Mouse (Mus musculus) midbrain, embryonic 12.5 days (tissue): ENCODE data around the gene Gm32742. TPM values are rescaled to one million over a fixed set of nuclear protein-coding genes. Genes with fewer than 3 reads are reported as not detected.

Source experiments
- ATAC-seq: fragments of 200-750 bp; cut with Nextera tagmentation; 2 replicates; pipeline ENCODE4 v1.8.0; 2017; ENCODE audit warnings: low read depth, moderate TSS enrichment, moderate library complexity; ENCODE audit not compliant: low FRiP score
- H3K27ac ChIP-seq: fragments of 300-500 bp; sonication (generic); replicated peaks from 2 replicates; pipeline ENCODE4 v1.5.1; 2016; ENCODE audit warnings: mild to moderate bottlenecking
- H3K27me3 ChIP-seq: fragments of 300-500 bp; sonication (generic); 2 replicates; pipeline ENCODE4 v1.6.1; 2016; ENCODE audit warnings: mild to moderate bottlenecking
- H3K36me3 ChIP-seq: fragments of 300-500 bp; sonication (generic); 2 replicates; pipeline ENCODE4 v1.6.1; 2016
- H3K4me1 ChIP-seq: fragments of 300-500 bp; sonication (generic); 2 replicates; pipeline ENCODE4 v1.6.1; 2016
- H3K4me2 ChIP-seq: fragments of 300-500 bp; sonication (generic); replicated peaks from 2 replicates; pipeline ENCODE4 v1.6.1; 2016; ENCODE audit warnings: mild to moderate bottlenecking, moderate library complexity
- H3K4me3 ChIP-seq: fragments of 300-500 bp; sonication (generic); 2 replicates; pipeline ENCODE4 v1.5.1; 2016; ENCODE audit warnings: mild to moderate bottlenecking
- H3K9ac ChIP-seq: fragments of 300-500 bp; sonication (generic); replicated peaks from 2 replicates; pipeline ENCODE4 v1.6.1; 2016; ENCODE audit warnings: mild to moderate bottlenecking, moderate library complexity
- H3K9me3 ChIP-seq: fragments of 300-500 bp; sonication (generic); 2 replicates; pipeline ENCODE4 v1.6.1; 2016; ENCODE audit warnings: mild to moderate bottlenecking
- WGBS: fragments of 180-500 bp; shearing (Covaris S2); methylation state at CpG from one replicate; pipeline ENCODE4 v1.1.7; 2016; 5-methylcytosine and 5-hydroxymethylcytosine counted together
- microRNA counts: library from miRNA; unstranded; fragments of <30 nt; microRNA quantifications from one replicate; lab custom pipeline; 2017
- microRNA-seq: library from miRNA; unstranded; fragments of <30 nt; microRNA quantifications from one replicate; pipeline ENCODE4, GENCODE M21; 2017
- polyA plus RNA-seq: library from polyadenylated mRNA; unstranded; fragments of >200 nt; fragmentation: Nextera tagmentation; extraction: Ambion mirVana; gene quantifications from 2 replicates; pipeline ENCODE4 v1.2.1, GENCODE M21; 2016

Gene Gm32742
- polyA plus RNA-seq, 1 experiment from 2014 or later: not detected

DNA sequence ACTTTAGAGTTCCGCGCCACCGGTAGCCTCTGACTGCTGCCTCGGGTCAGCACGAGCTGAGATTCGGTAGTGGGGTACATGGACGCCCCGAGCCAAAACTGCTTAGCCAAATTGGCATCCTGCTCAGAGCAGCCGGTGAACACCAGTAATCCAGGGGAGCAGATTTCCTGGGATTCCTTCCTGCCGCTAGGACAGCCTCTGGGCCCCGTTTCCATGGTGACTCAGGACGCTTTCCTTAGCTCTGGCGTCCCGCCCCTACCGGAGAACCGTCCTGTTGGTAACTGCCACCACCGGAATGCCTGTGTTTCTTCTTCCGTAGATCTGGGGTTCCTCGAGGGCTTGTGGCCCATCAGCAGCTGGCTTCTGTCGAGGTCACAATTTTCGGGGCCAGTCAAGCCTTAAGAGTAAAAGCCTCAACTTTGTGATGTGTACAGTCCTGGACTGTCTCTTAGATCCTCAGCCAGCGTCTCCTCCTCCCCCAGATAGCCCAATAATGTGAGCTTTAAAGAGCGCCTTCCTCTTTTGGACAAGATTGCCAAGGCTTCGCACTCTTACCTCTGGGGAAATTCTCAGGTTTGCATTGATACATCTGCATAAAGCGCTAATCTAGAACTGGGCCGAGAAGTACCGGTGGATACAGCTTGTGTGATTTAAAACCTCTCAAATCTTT lies 63.4 kb downstream of the Gm32742 start, which contains the start of gene 4833427G06Rik:
Gene 4833427G06Rik (minus strand): TSS at position 323 of the 670 bp plus-strand sequence.
- Histone ChIP-seq H3K27ac (no peak within 1 kb of the TSS), H3K36me3 (no peaks in the 10 kb centered on the region)
- 8% methylated on average over 27 of the region's 27 CpGs for WGBS

DNA sequence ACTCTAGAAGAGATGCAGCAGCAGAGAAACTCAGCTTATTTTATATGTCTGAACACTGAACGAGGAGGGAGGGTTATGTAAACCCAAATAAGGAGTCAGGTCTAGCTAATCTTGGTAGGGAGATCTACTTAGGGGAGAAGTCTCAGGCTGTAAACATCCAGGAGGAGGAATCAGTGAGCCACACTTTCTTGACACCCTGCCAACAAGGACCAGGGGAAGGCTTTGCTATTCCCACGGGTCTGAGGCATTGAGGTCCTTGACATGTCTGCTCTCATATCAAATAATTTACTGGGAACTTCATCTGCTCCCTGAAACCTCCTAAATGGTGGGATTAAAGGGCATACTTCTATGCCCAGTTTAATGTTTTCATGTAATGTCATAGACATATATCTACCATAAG lies 69.0 kb downstream of the Gm32742 start:
- no peaks in the 10 kb centered on the region for H3K9me3 ChIP-seq
- no peaks in the 10 kb centered on the region for H3K4me1 ChIP-seq
- H3K36me3 ChIP-seq: no peaks in the 10 kb centered on the region
- no peak overlapping the region for H3K4me2 ChIP-seq
- H3K9ac ChIP-seq: no peak overlapping the region
- H3K4me3 ChIP-seq: no peak overlapping the region
- H3K27me3 ChIP-seq: peaks cover 7% of the 10 kb centered on the region; the same call in 1 of the 2 replicates
- WGBS: 64% methylated on average over 2 of the region's 2 CpGs
- no peak for ATAC-seq
- H3K27ac ChIP-seq: no peak overlapping the region

More for the DNA sequence above, 63.4 kb downstream of the Gm32742 start, which contains the start of gene 4833427G06Rik:
- peaks cover 33% of the 10 kb centered on the region for H3K27me3 ChIP-seq
- H3K4me2 ChIP-seq: peak within 1 kb of the TSS; percentile 99
- peaks cover 14% of the 10 kb centered on the region for H3K4me1 ChIP-seq
- peak within 1 kb of the TSS; percentile 20; the same call in 1 of the 2 replicates for H3K9ac ChIP-seq
- peak; percentile 78 for ATAC-seq
- H3K9me3 ChIP-seq: no peaks in the 10 kb centered on the region
- peak within 1 kb of the TSS; percentile 57 for H3K4me3 ChIP-seq

DNA sequence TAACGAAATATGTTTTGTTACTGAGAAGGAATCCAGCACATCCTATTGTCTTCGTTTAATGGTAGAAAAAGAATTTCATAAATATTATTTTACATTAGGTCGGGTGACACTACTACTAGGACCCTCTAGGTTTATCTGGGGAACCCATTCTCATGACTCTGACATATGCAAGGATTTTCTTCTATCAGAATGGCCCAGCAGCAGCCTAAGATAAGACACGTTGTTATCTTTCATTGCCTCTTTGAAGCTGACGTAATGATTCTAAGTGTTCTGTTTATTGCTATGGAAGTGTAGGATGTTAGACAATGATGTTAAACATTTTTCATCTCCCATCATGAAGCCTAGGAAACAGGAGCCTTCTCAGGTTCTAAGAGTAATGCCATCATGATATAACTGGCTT lies 71.6 kb downstream of the Gm32742 start:
- no peaks in the 10 kb centered on the region for H3K27me3 ChIP-seq
- no peaks in the 10 kb centered on the region for H3K9me3 ChIP-seq
- no peak overlapping the region for H3K4me2 ChIP-seq
- no peak overlapping the region for H3K4me3 ChIP-seq
- H3K9ac ChIP-seq: no peak overlapping the region
- no peaks in the 10 kb centered on the region for H3K4me1 ChIP-seq
- WGBS: 80% methylated on average over 5 of the region's 5 CpGs
- no peak for ATAC-seq
- H3K27ac ChIP-seq: no peak overlapping the region
- H3K36me3 ChIP-seq: no peaks in the 10 kb centered on the region

DNA sequence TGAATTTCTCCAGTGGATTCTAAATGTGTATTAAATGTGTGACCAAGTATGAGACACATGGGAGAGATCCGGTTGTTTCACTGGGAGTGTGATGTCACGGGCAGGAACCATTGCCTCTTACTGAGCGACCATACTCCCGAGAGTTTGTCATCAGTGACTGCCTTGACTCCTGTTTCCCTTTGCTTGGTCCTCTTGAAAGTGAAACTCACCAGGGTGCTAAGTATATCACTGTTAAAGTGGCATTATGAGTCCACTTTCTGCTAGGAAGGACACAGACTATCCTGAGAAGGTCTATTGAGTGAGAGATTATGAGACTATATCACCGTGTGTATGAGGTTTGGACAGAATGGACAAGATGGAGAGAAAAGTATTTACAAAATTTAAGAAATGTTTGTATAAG lies 83.7 kb downstream of the Gm32742 start:
- Histone ChIP-seq H3K4me1 (peaks cover 7% of the 10 kb centered on the region), H3K9ac (no peak overlapping the region), H3K27ac (no peak overlapping the region), H3K36me3 (no peaks in the 10 kb centered on the region), H3K9me3 (no peaks in the 10 kb centered on the region), H3K4me2 (no peak overlapping the region), H3K27me3 (peaks cover 4% of the 10 kb centered on the region; the same call in 1 of the 2 replicates), H3K4me3 (no peak overlapping the region)
- ATAC-seq: no peak
- 82% methylated on average over 5 of the region's 5 CpGs for WGBS

MicroRNA genes within 50 kb of the gene (microRNA counts, 519-probe panel; counts per million panel counts)
- microRNA mmu-miR-34b-3p (lab: Ali Mortazavi, UCI) (not detected), microRNA mmu-miR-34b-5p (lab: Ali Mortazavi, UCI) (not detected), microRNA mmu-miR-34c (lab: Ali Mortazavi, UCI) (not detected)

Small RNAs within 50 kb of the gene (microRNA-seq; reads per million reads assigned to microRNA genes)
- 26.9 reads per million, percentile 37 among the genes with 10 or more reads in this experiment for gene Mir34b
- 794 reads per million, percentile 75 among the genes with 10 or more reads in this experiment for gene Mir34c

Other genes with a start within 250 kb of the Gm32742 start
- 14.2 and 15.1 TPM in 2 replicates for gene Sik2, start 156.4 kb downstream of the Gm32742 start, polyA plus RNA-seq
- not detected in 2 replicates for gene Btg4, start 104.6 kb downstream of the Gm32742 start, polyA plus RNA-seq
- 1.3 and 1.4 TPM in 2 replicates for gene Layn, start 88.4 kb downstream of the Gm32742 start, polyA plus RNA-seq
- 0.24 TPM in 1 of 2 replicates, not detected in the other for gene 4833427G06Rik, start 63.4 kb downstream of the Gm32742 start, polyA plus RNA-seq
- not detected in 2 replicates for gene Pou2af1, start 48.2 kb upstream of the Gm32742 start, polyA plus RNA-seq
- 1.3 and 1.5 TPM in 2 replicates for gene Colca2, start 113.1 kb upstream of the Gm32742 start, polyA plus RNA-seq
- gene 1810046K07Rik, start 163.4 kb upstream of the Gm32742 start, polyA plus RNA-seq: not detected in 2 replicates